ENCODE assay signal across 30 mouse cellular contexts in the genomic region with DNA sequence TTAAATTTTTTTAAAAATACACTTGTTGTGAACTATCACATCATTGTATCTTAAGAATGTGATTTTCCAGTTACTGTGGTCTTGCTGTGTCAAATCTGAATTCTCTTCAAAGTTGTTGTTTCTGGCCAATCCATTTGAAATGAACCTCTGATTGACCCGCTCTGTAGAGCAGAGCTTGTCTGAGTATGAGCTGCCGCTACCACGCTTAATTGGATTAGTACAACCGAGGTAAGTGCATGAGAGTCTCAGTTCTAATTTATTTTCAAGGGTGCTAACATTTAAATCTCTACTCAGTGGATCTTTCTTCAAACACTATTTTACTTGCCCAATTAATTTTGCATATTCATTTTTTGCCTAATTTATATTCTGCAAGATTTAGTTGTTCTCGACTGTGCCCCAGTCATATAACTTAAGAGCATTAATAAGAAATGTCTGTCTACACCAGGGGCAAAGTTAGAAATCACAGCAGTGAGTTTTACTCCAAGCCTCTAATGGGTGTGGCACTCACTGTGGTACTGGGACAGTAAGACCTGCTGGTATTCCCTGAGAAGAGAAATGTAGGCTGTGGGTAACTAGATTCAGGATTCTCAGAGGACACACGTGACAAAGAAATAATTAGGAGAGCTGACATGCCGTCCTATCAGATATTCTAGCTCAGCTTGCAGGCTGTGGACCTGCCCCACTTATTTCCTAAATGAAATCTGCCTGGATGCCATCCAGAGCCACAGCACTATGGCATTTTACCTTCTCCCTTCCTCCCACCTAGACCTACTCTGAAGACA.
DNase-seq lines count a peak whose midpoint lies in the region; ATAC-seq and TF ChIP-seq lines count a peak whose summit lies in the region.
"Had no signal": no experiment of that assay in that cellular context is flagged by ENCODE, and none has a peak within 500 bp of the region (broad histone marks: within the 10 kb centered on the region; RNA-seq: fewer than 3 reads in every experiment).

No protein-coding gene starts in this region.

- no peak for TF ChIP-seq CTCF in hindbrain, postnatal 0 days (IDR thresholded peaks at IDR 0.05; ENCODE audit: low read depth)
- no peak for TF ChIP-seq CTCF in midbrain, postnatal 0 days (IDR thresholded peaks at IDR 0.05)

- peaks cover 8% of the 10 kb centered on the region; the same call in 1 of the 2 replicates for H3K4me1 ChIP-seq in hindbrain, embryonic 15.5 days (replicated peaks)
- H3K4me1 ChIP-seq in hindbrain, postnatal 0 days (ENCODE audit: insufficient read depth, low read length) = peaks cover 6% of the 10 kb centered on the region; the same call in 1 of the 2 replicates
- peaks cover 18% of the 10 kb centered on the region; the same call in 1 of the 2 replicates for H3K4me1 ChIP-seq in midbrain, embryonic 12.5 days
- H3K4me1 ChIP-seq in midbrain, postnatal 0 days (ENCODE audit: insufficient read depth, low read length) = 0 out of 2 replicates have a peak, but pooled peaks cover 3% of the 10 kb centered on the region
- H3K4me1 ChIP-seq: embryonic facial prominence, embryonic 10.5 days; intestine, embryonic 15.5 days; neural tube, embryonic 12.5 days had no signal

- intact Hi-C loops in gastrocnemius, postnatal 36 days (cut with DNase I) = no loop called here

- peak; percentile 42; the same call in 1 of the 2 replicates for ATAC-seq in hindbrain, embryonic 15.5 days (ENCODE audit: low FRiP score, low read depth)
- ATAC-seq in hindbrain, postnatal 0 days = no peak
- ATAC-seq in midbrain, embryonic 12.5 days (ENCODE audit: low FRiP score, low read depth) = peak; percentile 59; the same call in 1 of the 2 replicates
- ATAC-seq in midbrain, postnatal 0 days (ENCODE audit: low FRiP score) = no peak; the same call in 1 of the 2 replicates
- ATAC-seq: intestine, embryonic 15.5 days had no signal

- no peak overlapping the region for H3K4me2 ChIP-seq in hindbrain, embryonic 15.5 days
- H3K4me2 ChIP-seq in hindbrain, postnatal 0 days (ENCODE audit: low read depth, low read length) = no peak overlapping the region
- H3K4me2 ChIP-seq in midbrain, embryonic 12.5 days (replicated peaks) = no peak overlapping the region
- H3K4me2 ChIP-seq in midbrain, postnatal 0 days (ENCODE audit: low read depth, low read length, poor library complexity, severe bottlenecking) = no peak overlapping the region
- H3K4me2 ChIP-seq: embryonic facial prominence, embryonic 15.5 days; heart, embryonic 11.5 days; hindbrain, embryonic 13.5 days; intestine, embryonic 15.5 days; neural tube, embryonic 12.5 days had no signal

- H3K27me3 ChIP-seq in hindbrain, embryonic 15.5 days = no peaks in the 10 kb centered on the region
- H3K27me3 ChIP-seq in hindbrain, postnatal 0 days (ENCODE audit: insufficient read depth, low read length) = no peaks in the 10 kb centered on the region
- H3K27me3 ChIP-seq in midbrain, embryonic 12.5 days = peaks cover 71% of the 10 kb centered on the region
- H3K27me3 ChIP-seq in midbrain, postnatal 0 days (ENCODE audit: insufficient read depth, low read length) = no peaks in the 10 kb centered on the region
- H3K27me3 ChIP-seq: embryonic facial prominence, embryonic 15.5 days; hindbrain, embryonic 13.5 days; intestine, embryonic 15.5 days; neural tube, embryonic 12.5 days had no signal

- H3K9ac ChIP-seq in hindbrain, embryonic 15.5 days = no peak overlapping the region
- no peak overlapping the region for H3K9ac ChIP-seq in hindbrain, postnatal 0 days (replicated peaks; ENCODE audit: low read length)
- H3K9ac ChIP-seq in midbrain, embryonic 12.5 days (replicated peaks) = no peak overlapping the region
- H3K9ac ChIP-seq in midbrain, postnatal 0 days (replicated peaks; ENCODE audit: low read length, poor library complexity, severe bottlenecking) = no peak overlapping the region
- H3K9ac ChIP-seq: embryonic facial prominence, embryonic 15.5 days; hindbrain, embryonic 13.5 days; intestine, embryonic 15.5 days; liver, embryonic 14.5 days; neural tube, embryonic 12.5 days had no signal

- no peak for DNase-seq in hindbrain, postnatal 0 days (ENCODE audit: low spot score)
- peak; percentile 0 for DNase-seq in Muller cell, postnatal 12 days (ENCODE audit: inconsistent ontology term)
- DNase-seq in midbrain, postnatal 0 days (ENCODE audit: low spot score) = peak; percentile 28
- no peak for DNase-seq in gastrocnemius, postnatal 36 days
- DNase-seq in kidney, postnatal 36 days = no peak
- DNase-seq: adrenal gland, adult 8-10 months; B cell, adult 2 months; cerebellum, adult 8-10 months; cerebellum, postnatal 25 days; gastrocnemius, postnatal 25 days; heart, adult 18-20 months; heart, postnatal 36 days; kidney, adult 8-10 months; liver; lung, adult 2 months; lung, postnatal 10 days; right cerebral cortex, postnatal 25 days; thymus, postnatal 36 days had no signal

- H3K36me3 ChIP-seq in hindbrain, embryonic 15.5 days = no peaks in the 10 kb centered on the region
- H3K36me3 ChIP-seq in hindbrain, postnatal 0 days (ENCODE audit: insufficient read depth, low read length) = no peaks in the 10 kb centered on the region
- no peaks in the 10 kb centered on the region for H3K36me3 ChIP-seq in midbrain, embryonic 12.5 days
- no peaks in the 10 kb centered on the region for H3K36me3 ChIP-seq in midbrain, postnatal 0 days (ENCODE audit: insufficient read depth, low read length)
- H3K36me3 ChIP-seq: embryonic facial prominence, embryonic 10.5 days; embryonic facial prominence, embryonic 15.5 days; hindbrain, embryonic 13.5 days; intestine, embryonic 15.5 days; neural tube, embryonic 12.5 days had no signal

- H3K27ac ChIP-seq in hindbrain, embryonic 15.5 days (replicated peaks) = no peak overlapping the region
- H3K27ac ChIP-seq in hindbrain, postnatal 0 days = no peak overlapping the region
- H3K27ac ChIP-seq in midbrain, embryonic 12.5 days (replicated peaks) = no peak overlapping the region
- H3K27ac ChIP-seq in midbrain, postnatal 0 days (ENCODE audit: low read depth, low read length) = no peak overlapping the region
- H3K27ac ChIP-seq: embryonic facial prominence, embryonic 10.5 days; embryonic facial prominence, embryonic 15.5 days; hindbrain, embryonic 13.5 days; intestine, embryonic 15.5 days; kidney, postnatal 0 days; liver, embryonic 14.5 days; macrophage; neural tube, embryonic 12.5 days had no signal

- H3K9me3 ChIP-seq in hindbrain, embryonic 15.5 days = no peaks in the 10 kb centered on the region
- H3K9me3 ChIP-seq in hindbrain, postnatal 0 days (ENCODE audit: low read length) = no peaks in the 10 kb centered on the region
- H3K9me3 ChIP-seq in midbrain, embryonic 12.5 days = no peaks in the 10 kb centered on the region
- H3K9me3 ChIP-seq in midbrain, postnatal 0 days (ENCODE audit: low read length) = no peaks in the 10 kb centered on the region
- H3K9me3 ChIP-seq: embryonic facial prominence, embryonic 10.5 days; embryonic facial prominence, embryonic 15.5 days; hindbrain, embryonic 13.5 days; intestine, embryonic 15.5 days; neural tube, embryonic 12.5 days had no signal

- WGBS in hindbrain, embryonic 15.5 days = 58% methylated on average over 7 of the region's 7 CpGs
- 54% methylated on average over 7 of the region's 7 CpGs for WGBS in hindbrain, postnatal 0 days
- 31% methylated on average over 7 of the region's 7 CpGs for WGBS in midbrain, embryonic 12.5 days
- 25% methylated on average over 7 of the region's 7 CpGs for WGBS in midbrain, postnatal 0 days

- H3K4me3 ChIP-seq in hindbrain, embryonic 15.5 days = no peak overlapping the region
- H3K4me3 ChIP-seq in hindbrain, postnatal 0 days (ENCODE audit: low read length) = no peak overlapping the region
- H3K4me3 ChIP-seq in midbrain, embryonic 12.5 days = no peak overlapping the region
- H3K4me3 ChIP-seq in midbrain, postnatal 0 days (ENCODE audit: low read depth, low read length) = no peak overlapping the region
- H3K4me3 ChIP-seq: embryonic facial prominence, embryonic 10.5 days; embryonic facial prominence, embryonic 15.5 days; hindbrain, embryonic 13.5 days; intestine, embryonic 15.5 days; myocyte; neural tube, embryonic 12.5 days had no signal

Comparison
In these comparisons a context has a peak if more than half of its experiments do, and no peak if none do; other contexts are left out.
1. ATAC-seq: peak in hindbrain, embryonic 15.5 days (single experiment) and midbrain, embryonic 12.5 days (single experiment); none in hindbrain, postnatal 0 days (single experiment) and midbrain, postnatal 0 days (single experiment).
2. DNase-seq: peak in Muller cell, postnatal 12 days (single experiment) and midbrain, postnatal 0 days (single experiment); none in hindbrain, postnatal 0 days (single experiment), gastrocnemius, postnatal 36 days (0 of 2) and kidney, postnatal 36 days (0 of 2).